Mouse (Mus musculus) effector memory CD4-positive, alpha-beta T cell, adult 5 months (primary cell): ENCODE measurements around the gene Gtf2h3. TPM values are rescaled to one million over a fixed set of nuclear protein-coding genes. Genes with fewer than 3 reads are reported as not detected.

Experiments used
- polyA plus RNA-seq: library from polyadenylated mRNA; unstranded; fragments of 100-300 nt; shearing (Covaris generic); gene quantifications from one replicate; pipeline ENCODE4 v1.2.1, GENCODE M21; 2017

Gtf2h3 gene
- polyA plus RNA-seq, result 17.5 TPM

GRCm38 (mm10) chr5:124578633-124579317 is at the start of gene Gtf2h3, which contains the start of gene Eif2b1:
Gene Gtf2h3 (plus strand): TSS chr5:124579140.
Gene Eif2b1 (minus strand): TSS chr5:124579131.

GRCm38 (mm10) chr5:124530655-124531582 is 48.0 kb upstream of the Gtf2h3 start, which contains the start of gene Rilpl1:
Gene Rilpl1 (minus strand): TSS chr5:124531391.

GRCm38 (mm10) chr5:124540383-124540786 is 38.6 kb upstream of the Gtf2h3 start, which contains the start of gene Tmed2:
Gene Tmed2 (plus strand): TSS chr5:124540695.

GRCm38 (mm10) chr5:124552558-124553307 is 26.2 kb upstream of the Gtf2h3 start, which contains the start of gene Ddx55:
Gene Ddx55 (plus strand): TSS chr5:124552864.

GRCm38 (mm10) chr5:124628448-124629363 is 49.8 kb downstream of the Gtf2h3 start, which contains the start of gene Atp6v0a2:
Gene Atp6v0a2 (plus strand): TSS chr5:124628576.

Other genes with a start within 250 kb of the Gtf2h3 start
- gene Cdk2ap1, start 216.1 kb upstream of the Gtf2h3 start, polyA plus RNA-seq, result 119 TPM
- 102 TPM for gene Sbno1, start 153.1 kb upstream of the Gtf2h3 start, polyA plus RNA-seq
- gene Kmt5a, start 139.2 kb upstream of the Gtf2h3 start, polyA plus RNA-seq, result 68.9 TPM
- gene Rilpl2, start 100.8 kb upstream of the Gtf2h3 start, polyA plus RNA-seq, result 82.7 TPM
- gene Snrnp35, start 96.0 kb upstream of the Gtf2h3 start, polyA plus RNA-seq, result 7.1 TPM
- 2.1 TPM for gene Rilpl1, start 47.7 kb upstream of the Gtf2h3 start, polyA plus RNA-seq
- 521 TPM for gene Tmed2, start 38.4 kb upstream of the Gtf2h3 start, polyA plus RNA-seq
- gene Ddx55, start 26.3 kb upstream of the Gtf2h3 start, polyA plus RNA-seq, result 15.8 TPM
- gene Eif2b1, start within 50 bp of the Gtf2h3 start, polyA plus RNA-seq, result 21.1 TPM
- 86.0 TPM for gene Atp6v0a2, start 49.4 kb downstream of the Gtf2h3 start, polyA plus RNA-seq
- gene Dnah10, start 145.9 kb downstream of the Gtf2h3 start, polyA plus RNA-seq, result 0.06 TPM